Mouse (Mus musculus) retina, adult 2 months (tissue): ENCODE measurements around the gene Gzmb.
"Not testable (repeated sequence)": the region's sequence is repeated elsewhere in the genome, so short reads cannot be mapped to it uniquely, and the experiment has no call there.

Experiments
- DNase-seq: peaks from one replicate; pipeline ENCODE4 v3.0.0-alpha.2; 2012; ENCODE audit warnings: low read depth, low spot score

Gzmb gene

GRCm38 (mm10) chr14:56262153-56262552 lies at the start of gene Gzmb:
TSS of gene Gzmb (minus strand) at chr14:56262260.
- no peak for DNase-seq

- DNase-seq: not testable (repeated sequence)
Observed at GRCm38 (mm10) chr14:56311801-56312200, 49.7 kb upstream of the Gzmb start.

GRCm38 (mm10) chr14:56310238-56310637 lies 48.2 kb upstream of the Gzmb start:
- no peak for DNase-seq

GRCm38 (mm10) chr14:56304149-56304548 lies 42.1 kb upstream of the Gzmb start:
- DNase-seq: peak; percentile 15

- DNase-seq: no peak
Observed at GRCm38 (mm10) chr14:56303506-56304025, 41.5 kb upstream of the Gzmb start.

- DNase-seq: no peak
Observed at GRCm38 (mm10) chr14:56302091-56302490, 40.0 kb upstream of the Gzmb start.

- no peak for DNase-seq
Observed at GRCm38 (mm10) chr14:56296786-56297185, 34.7 kb upstream of the Gzmb start.

- DNase-seq: no peak
Observed at GRCm38 (mm10) chr14:56296106-56296505, 34.0 kb upstream of the Gzmb start.

- no peak for DNase-seq
Observed at GRCm38 (mm10) chr14:56293146-56293545, 31.1 kb upstream of the Gzmb start.

- DNase-seq: no peak
Observed at GRCm38 (mm10) chr14:56288651-56289050, 26.6 kb upstream of the Gzmb start.

- DNase-seq: no peak
Observed at GRCm38 (mm10) chr14:56287806-56288205, 25.7 kb upstream of the Gzmb start.

- DNase-seq: no peak
Observed at GRCm38 (mm10) chr14:56284356-56285325, 22.6 kb upstream of the Gzmb start.

GRCm38 (mm10) chr14:56283816-56284215 lies 21.8 kb upstream of the Gzmb start:
- no peak for DNase-seq

- no peak for DNase-seq
Observed at GRCm38 (mm10) chr14:56281090-56281489, 19.0 kb upstream of the Gzmb start.

- not testable (repeated sequence) for DNase-seq
Observed at GRCm38 (mm10) chr14:56278691-56279090, 16.6 kb upstream of the Gzmb start.

GRCm38 (mm10) chr14:56276096-56276495 lies 14.0 kb upstream of the Gzmb start:
- DNase-seq: not testable (repeated sequence)

GRCm38 (mm10) chr14:56266109-56266508 lies 4.0 kb upstream of the Gzmb start:
- DNase-seq: no peak

GRCm38 (mm10) chr14:56240409-56240808 lies 21.7 kb downstream of the Gzmb start:
- no peak for DNase-seq

- DNase-seq: no peak
Observed at GRCm38 (mm10) chr14:56234556-56234955, 27.5 kb downstream of the Gzmb start, which contains the start of gene Gzmc. TSS of gene Gzmc (minus strand) at chr14:56234656.

- DNase-seq: no peak
Observed at GRCm38 (mm10) chr14:56211317-56211716, 50.7 kb downstream of the Gzmb start, which contains the start of gene Gzmf. TSS of gene Gzmf (minus strand) at chr14:56211417.
